Mouse (Mus musculus) cerebellum, adult 2 months (tissue): Measurements from ENCODE around the gene Prn.

Source experiments
- CTCF ChIP-seq: fragments of 200-500 bp; IDR thresholded peaks from 2 replicates; pipeline ENCODE4 v1.5.1; 2011; ENCODE audit warnings: low read depth, mild to moderate bottlenecking, control low read depth, low read length, moderate library complexity, borderline replicate concordance; ENCODE audit not compliant: insufficient read depth
- POLR2A ChIP-seq: fragments of 200-500 bp; IDR thresholded peaks from 2 replicates; pipeline ENCODE4 v1.6.1; 2011; ENCODE audit warnings: low read length, control low read depth, borderline replicate concordance; ENCODE audit not compliant: insufficient read depth

DNA sequence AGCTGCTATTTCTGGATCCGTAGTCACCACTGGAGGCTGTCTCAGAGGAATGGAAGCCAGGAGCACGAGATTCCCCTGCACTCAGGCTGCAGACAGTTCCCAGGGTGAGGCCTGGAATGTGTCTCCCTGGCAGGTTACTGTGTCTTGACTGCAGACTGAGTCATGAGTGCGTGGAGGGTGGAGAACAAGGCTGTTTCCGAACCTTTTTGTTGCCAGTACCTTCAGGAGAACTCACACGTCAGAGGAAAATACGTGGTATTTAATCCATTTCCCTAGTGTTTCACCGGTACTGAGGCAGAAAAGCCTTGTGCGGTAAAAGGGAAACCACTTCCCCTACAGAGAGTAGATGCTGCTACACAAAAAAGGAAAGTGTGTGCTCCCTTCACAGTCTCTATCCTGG is 6.9 kb upstream of the Prn start:
- no peak for TF ChIP-seq POLR2A
- no peak for TF ChIP-seq CTCF
